Mouse (Mus musculus) neural tube, embryonic 14.5 days (tissue): ENCODE measurements around the gene Zmym4. TPM values are rescaled to one million over a fixed set of nuclear protein-coding genes. Genes with fewer than 3 reads are reported as not detected.

Experiments
- ATAC-seq: fragments of 200-750 bp; cut with Nextera tagmentation; 2 replicates; pipeline ENCODE4 v1.8.0; 2017; ENCODE audit warnings: low read depth, mild to moderate bottlenecking, moderate TSS enrichment, moderate library complexity
- H3K27ac ChIP-seq: fragments of 300-500 bp; sonication (generic); 2 replicates; pipeline ENCODE4 v1.5.1; 2014; ENCODE audit warnings: low read depth, mild to moderate bottlenecking, control low read depth, low read length, moderate library complexity, mixed read lengths
- H3K27me3 ChIP-seq: fragments of 300-500 bp; sonication (generic); 2 replicates; pipeline ENCODE4 v1.6.1; 2014; ENCODE audit warnings: low read length; ENCODE audit not compliant: control insufficient read depth, insufficient read depth
- H3K36me3 ChIP-seq: fragments of 300-500 bp; sonication (generic); 2 replicates; pipeline ENCODE4 v1.6.1; 2014; ENCODE audit warnings: low read length, mixed read lengths; ENCODE audit not compliant: control insufficient read depth, insufficient read depth
- H3K4me1 ChIP-seq: fragments of 300-500 bp; sonication (generic); 2 replicates; pipeline ENCODE4 v1.6.1; 2014; ENCODE audit warnings: low read length; ENCODE audit not compliant: control insufficient read depth, insufficient read depth
- H3K4me2 ChIP-seq: fragments of 300-500 bp; sonication (generic); 2 replicates; pipeline ENCODE4 v1.6.1; 2014; ENCODE audit warnings: mild to moderate bottlenecking, low read depth, low read length, control low read depth
- H3K4me3 ChIP-seq: fragments of 300-500 bp; sonication (generic); 2 replicates; pipeline ENCODE4 v1.5.1; 2014; ENCODE audit warnings: low read depth, low read length, control low read depth, mixed read lengths
- H3K9ac ChIP-seq: fragments of 300-500 bp; sonication (generic); replicated peaks from 2 replicates; pipeline ENCODE4 v1.6.1; 2014; ENCODE audit warnings: low read depth, mild to moderate bottlenecking, control low read depth, low read length, mixed read lengths
- H3K9me3 ChIP-seq: fragments of 300-500 bp; sonication (generic); 2 replicates; pipeline ENCODE4 v1.6.1; 2016; ENCODE audit warnings: low read length; ENCODE audit not compliant: control insufficient read depth
- WGBS: fragments of 180-500 bp; shearing (Covaris S2); extraction: QIAGEN DNeasy Blood & Tissue Kit; methylation state at CpG from one replicate; pipeline ENCODE4 v1.1.7; 2014; 5-methylcytosine and 5-hydroxymethylcytosine counted together
- polyA plus RNA-seq: library from polyadenylated mRNA; unstranded; fragments of >200 nt; fragmentation: Nextera tagmentation; extraction: Ambion mirVana; gene quantifications from 2 replicates; pipeline ENCODE4 v1.2.1, GENCODE M21; 2014

Zmym4 gene
- polyA plus RNA-seq, 1 experiment from 2014 or later = 34.5 TPM

DNA sequence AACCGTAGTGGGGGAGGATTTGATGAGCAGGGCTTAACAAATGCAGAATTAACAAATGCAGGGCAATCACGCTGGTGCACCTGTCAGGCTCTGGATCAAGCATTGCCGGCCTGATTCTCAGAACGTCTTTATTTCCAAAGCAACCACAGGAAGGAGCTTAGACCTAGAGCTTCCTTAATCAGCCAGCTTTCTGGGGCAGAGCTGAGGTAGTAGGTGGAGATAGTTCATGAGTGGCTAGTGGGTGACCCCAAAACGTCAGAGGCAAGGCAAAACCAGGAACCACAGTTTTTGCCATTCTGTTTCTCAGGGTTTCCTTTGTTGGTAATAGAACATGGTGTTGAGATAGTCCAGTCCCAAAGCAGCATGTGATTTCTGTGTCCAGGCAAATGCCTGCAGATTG lies 153.1 kb downstream of the Zmym4 start:
- ATAC-seq = no peak
- no peak overlapping the region for H3K9ac ChIP-seq
- WGBS = 79% methylated on average over 5 of the region's 5 CpGs
- 0 out of 2 replicates have a peak, but pooled peaks cover 3% of the 10 kb centered on the region for H3K4me1 ChIP-seq
- no peaks in the 10 kb centered on the region for H3K9me3 ChIP-seq
- H3K4me3 ChIP-seq = no peak overlapping the region
- H3K27me3 ChIP-seq = no peaks in the 10 kb centered on the region
- H3K4me2 ChIP-seq = no peak overlapping the region
- H3K27ac ChIP-seq = no peak overlapping the region
- no peaks in the 10 kb centered on the region; the same call in 1 of the 2 replicates for H3K36me3 ChIP-seq

GRCm38 (mm10) chr4:126813212-126813611 lies 154.7 kb downstream of the Zmym4 start:
- Histone ChIP-seq H3K4me2 (no peak overlapping the region), H3K27ac (no peak overlapping the region), H3K9ac (no peak overlapping the region), H3K4me1 (0 out of 2 replicates have a peak, but pooled peaks cover 3% of the 10 kb centered on the region), H3K36me3 (no peaks in the 10 kb centered on the region; the same call in 1 of the 2 replicates), H3K4me3 (no peak overlapping the region), H3K27me3 (no peaks in the 10 kb centered on the region), H3K9me3 (no peaks in the 10 kb centered on the region)
- WGBS = 88% methylated on average over 5 of the region's 5 CpGs
- ATAC-seq = no peak

Other genes with a start within 250 kb of the Zmym4 start
- not detected in 2 replicates for gene Tfap2e, start 231.9 kb downstream of the Zmym4 start, polyA plus RNA-seq
- 110 and 111 TPM in 2 replicates for gene Ncdn, start 214.7 kb downstream of the Zmym4 start, polyA plus RNA-seq
- gene AU040320, start 214.6 kb downstream of the Zmym4 start, polyA plus RNA-seq = 43.2 and 47.2 TPM in 2 replicates
- 104 and 110 TPM in 2 replicates for gene Sfpq, start 53.2 kb upstream of the Zmym4 start, polyA plus RNA-seq
- 25.2 and 32.7 TPM in 2 replicates for gene Zmym1, start 93.0 kb upstream of the Zmym4 start, polyA plus RNA-seq
- gene Zmym6, start 109.2 kb upstream of the Zmym4 start, polyA plus RNA-seq = 41.2 and 45.7 TPM in 2 replicates
- 16.4 and 17.5 TPM in 2 replicates for gene Tmem35b, start 155.6 kb upstream of the Zmym4 start, polyA plus RNA-seq
- 21.8 and 26.0 TPM in 2 replicates for gene Dlgap3, start 201.1 kb upstream of the Zmym4 start, polyA plus RNA-seq